Mouse (Mus musculus): Measurements from ENCODE around the gene Il1r1. TPM values are rescaled to one million over a fixed set of nuclear protein-coding genes. Genes with fewer than 3 reads are reported as not detected.

Gene Il1r1
- polyA plus RNA-seq, 1 experiment from 2014 or later: 0.78 TPM

- Histone ChIP-seq H3K36me3 (no peaks in the 10 kb centered on the region), H3K4me3 (no peak overlapping the region), H3K4me2 (no peak overlapping the region), H3K9ac (no peak overlapping the region), H3K4me1 (replicated peaks) (peaks cover 12% of the 10 kb centered on the region), H3K9me3 (no peaks in the 10 kb centered on the region), H3K27ac (replicated peaks) (no peak overlapping the region), H3K27me3 (peaks cover 34% of the 10 kb centered on the region)
- WGBS: 93% methylated on average over 3 of the region's 3 CpGs
- no peak for ATAC-seq (ENCODE audit: low FRiP score, low read depth)
Observed at GRCm38 (mm10) chr1:40327604-40328003, 102.7 kb downstream of the Il1r1 start.

GRCm38 (mm10) chr1:40329526-40329925 is 104.6 kb downstream of the Il1r1 start:
- 93% methylated on average over 1 of the region's 1 CpGs for WGBS
- H3K27me3 ChIP-seq: peaks cover 27% of the 10 kb centered on the region
- ATAC-seq (ENCODE audit: low FRiP score, low read depth): no peak
- no peak overlapping the region for H3K4me2 ChIP-seq
- no peak overlapping the region for H3K4me3 ChIP-seq
- H3K4me1 ChIP-seq (replicated peaks): peaks cover 12% of the 10 kb centered on the region
- no peaks in the 10 kb centered on the region for H3K9me3 ChIP-seq
- no peak overlapping the region for H3K9ac ChIP-seq
- no peaks in the 10 kb centered on the region for H3K36me3 ChIP-seq
- no peak overlapping the region for H3K27ac ChIP-seq (replicated peaks)

GRCm38 (mm10) chr1:40330181-40330580 is 105.3 kb downstream of the Il1r1 start:
- H3K36me3 ChIP-seq: no peaks in the 10 kb centered on the region
- WGBS: 89% methylated on average over 8 of the region's 8 CpGs
- no peak for ATAC-seq (ENCODE audit: low FRiP score, low read depth)
- no peak overlapping the region for H3K4me2 ChIP-seq
- H3K9ac ChIP-seq: no peak overlapping the region
- H3K4me1 ChIP-seq (replicated peaks): peaks cover 11% of the 10 kb centered on the region
- no peak overlapping the region for H3K27ac ChIP-seq (replicated peaks)
- H3K9me3 ChIP-seq: no peaks in the 10 kb centered on the region
- peaks cover 22% of the 10 kb centered on the region for H3K27me3 ChIP-seq
- H3K4me3 ChIP-seq: no peak overlapping the region

- Histone ChIP-seq H3K4me1 (replicated peaks) (no peaks in the 10 kb centered on the region), H3K9ac (no peak overlapping the region), H3K4me3 (no peak overlapping the region), H3K4me2 (no peak overlapping the region), H3K36me3 (no peaks in the 10 kb centered on the region), H3K27ac (replicated peaks) (no peak overlapping the region), H3K27me3 (no peaks in the 10 kb centered on the region), H3K9me3 (no peaks in the 10 kb centered on the region)
- no peak for ATAC-seq (ENCODE audit: low FRiP score, low read depth)
- 84% methylated on average over 1 of the region's 1 CpGs for whole genome bisulfite sequencing
Observed at GRCm38 (mm10) chr1:40339346-40339745, 114.5 kb downstream of the Il1r1 start.

GRCm38 (mm10) chr1:40340102-40340501 is 115.2 kb downstream of the Il1r1 start:
- Histone ChIP-seq H3K36me3 (no peaks in the 10 kb centered on the region), H3K9me3 (no peaks in the 10 kb centered on the region), H3K27ac (replicated peaks) (no peak overlapping the region), H3K27me3 (no peaks in the 10 kb centered on the region), H3K4me2 (no peak overlapping the region), H3K4me1 (replicated peaks) (no peaks in the 10 kb centered on the region), H3K9ac (no peak overlapping the region), H3K4me3 (no peak overlapping the region)
- ATAC-seq (ENCODE audit: low FRiP score, low read depth): no peak
- WGBS: 88% methylated on average over 4 of the region's 4 CpGs

- no peak overlapping the region for H3K9ac ChIP-seq
- H3K27me3 ChIP-seq: no peaks in the 10 kb centered on the region
- 83% methylated on average over 4 of the region's 4 CpGs for WGBS
- ATAC-seq (ENCODE audit: low FRiP score, low read depth): no peak
- no peak overlapping the region for H3K4me2 ChIP-seq
- no peaks in the 10 kb centered on the region for H3K4me1 ChIP-seq (replicated peaks)
- no peaks in the 10 kb centered on the region for H3K9me3 ChIP-seq
- no peak overlapping the region for H3K27ac ChIP-seq (replicated peaks)
- no peaks in the 10 kb centered on the region for H3K36me3 ChIP-seq
- no peak overlapping the region for H3K4me3 ChIP-seq
Observed at GRCm38 (mm10) chr1:40352158-40352903, 127.5 kb downstream of the Il1r1 start.

- Histone ChIP-seq H3K4me2 (no peak overlapping the region), H3K9ac (no peak overlapping the region), H3K4me1 (replicated peaks) (no peaks in the 10 kb centered on the region), H3K27ac (replicated peaks) (no peak overlapping the region), H3K4me3 (no peak overlapping the region), H3K36me3 (no peaks in the 10 kb centered on the region), H3K9me3 (no peaks in the 10 kb centered on the region), H3K27me3 (no peaks in the 10 kb centered on the region)
- no peak for ATAC-seq (ENCODE audit: low FRiP score, low read depth)
- WGBS: 65% methylated on average over 2 of the region's 2 CpGs
Observed at GRCm38 (mm10) chr1:40352904-40353286, 128.0 kb downstream of the Il1r1 start.

- Histone ChIP-seq H3K4me1 (replicated peaks) (no peaks in the 10 kb centered on the region), H3K27me3 (no peaks in the 10 kb centered on the region), H3K4me3 (no peak overlapping the region), H3K27ac (replicated peaks) (no peak overlapping the region), H3K9ac (no peak overlapping the region), H3K4me2 (no peak overlapping the region), H3K9me3 (no peaks in the 10 kb centered on the region), H3K36me3 (no peaks in the 10 kb centered on the region)
- WGBS: 84% methylated on average over 3 of the region's 3 CpGs
- no peak for ATAC-seq (ENCODE audit: low FRiP score, low read depth)
Observed at GRCm38 (mm10) chr1:40354665-40355064, 129.8 kb downstream of the Il1r1 start.

GRCm38 (mm10) chr1:40355431-40355843 is 130.6 kb downstream of the Il1r1 start:
- Histone ChIP-seq H3K4me2 (no peak overlapping the region), H3K4me3 (no peak overlapping the region), H3K9ac (no peak overlapping the region), H3K9me3 (no peaks in the 10 kb centered on the region), H3K27me3 (no peaks in the 10 kb centered on the region), H3K36me3 (no peaks in the 10 kb centered on the region), H3K4me1 (replicated peaks) (no peaks in the 10 kb centered on the region), H3K27ac (replicated peaks) (no peak overlapping the region)
- WGBS: 91% methylated on average over 4 of the region's 4 CpGs
- no peak for ATAC-seq (ENCODE audit: low FRiP score, low read depth)

- Histone ChIP-seq H3K9ac (no peak overlapping the region), H3K27me3 (no peaks in the 10 kb centered on the region), H3K4me3 (no peak overlapping the region), H3K36me3 (no peaks in the 10 kb centered on the region), H3K4me1 (replicated peaks) (no peaks in the 10 kb centered on the region), H3K4me2 (no peak overlapping the region), H3K9me3 (no peaks in the 10 kb centered on the region), H3K27ac (replicated peaks) (no peak overlapping the region)
- no peak for ATAC-seq (ENCODE audit: low FRiP score, low read depth)
- WGBS: 83% methylated on average over 10 of the region's 10 CpGs
Observed at GRCm38 (mm10) chr1:40355904-40356521, 131.1 kb downstream of the Il1r1 start.

- no peaks in the 10 kb centered on the region for H3K27me3 ChIP-seq
- H3K9ac ChIP-seq: no peak overlapping the region
- H3K27ac ChIP-seq (replicated peaks): no peak overlapping the region
- H3K4me2 ChIP-seq: no peak overlapping the region
- no peaks in the 10 kb centered on the region for H3K9me3 ChIP-seq
- 34% methylated on average over 2 of the region's 2 CpGs for WGBS
- ATAC-seq (ENCODE audit: low FRiP score, low read depth): no peak
- H3K4me3 ChIP-seq: no peak overlapping the region
- no peaks in the 10 kb centered on the region for H3K4me1 ChIP-seq (replicated peaks)
- H3K36me3 ChIP-seq: no peaks in the 10 kb centered on the region
Observed at GRCm38 (mm10) chr1:40357921-40358320, 133.0 kb downstream of the Il1r1 start.

GRCm38 (mm10) chr1:40358351-40358750 is 133.5 kb downstream of the Il1r1 start:
- Histone ChIP-seq H3K4me2 (no peak overlapping the region), H3K27me3 (no peaks in the 10 kb centered on the region), H3K4me1 (replicated peaks) (no peaks in the 10 kb centered on the region), H3K4me3 (no peak overlapping the region), H3K27ac (replicated peaks) (no peak overlapping the region), H3K36me3 (no peaks in the 10 kb centered on the region), H3K9me3 (no peaks in the 10 kb centered on the region), H3K9ac (no peak overlapping the region)
- no peak for ATAC-seq (ENCODE audit: low FRiP score, low read depth)
- WGBS: 79% methylated on average over 2 of the region's 2 CpGs

All from hindbrain, embryonic 15.5 days (tissue).